Mouse (Mus musculus) left cerebral cortex, postnatal 36 days (tissue): ENCODE results near the gene Mum1. TPM values are rescaled to one million over a fixed set of nuclear protein-coding genes. Genes with fewer than 3 reads are reported as not detected.
A peak's percentile ranks its signal among the peaks of the same experiment; 100 is the strongest.
"Not testable (repeated sequence)": the region's sequence is repeated elsewhere in the genome, so short reads cannot be mapped to it uniquely, and the experiment has no call there.

Experiments
- DNase-seq, 2 experiments: peaks; one replicate each; pipeline ENCODE4 v3.0.0; 2021 to 2022; ENCODE audit warnings: low spot score in 2 of 2, mixed read lengths in 1 of 2
- intact Hi-C: fragments of 180-260 bp; cut with DNase I; formaldehyde crosslinking; loops from one replicate; pipeline ENCODE4 v1.15.1; 2025
- total RNA-seq, 2 experiments: library from RNA; stranded (reverse); gene quantifications; 2 replicates each; pipeline ENCODE4 v1.2.3; 2021

Gene Mum1
- total RNA-seq, 2 experiments from 2014 or later = 35.9 to 43.8 TPM

GRCm38 (mm10) chr10:80207201-80207600 is 19.0 kb upstream of the Mum1 start:
- intact Hi-C loops = no loop called here
- no peak for DNase-seq

GRCm38 (mm10) chr10:80207676-80208075 is 18.6 kb upstream of the Mum1 start:
- no peak for DNase-seq
- intact Hi-C loops = no loop called here

- intact Hi-C loops = no loop called here
- DNase-seq = no peak
Measured at GRCm38 (mm10) chr10:80208248-80208647, 18.0 kb upstream of the Mum1 start.

DNA sequence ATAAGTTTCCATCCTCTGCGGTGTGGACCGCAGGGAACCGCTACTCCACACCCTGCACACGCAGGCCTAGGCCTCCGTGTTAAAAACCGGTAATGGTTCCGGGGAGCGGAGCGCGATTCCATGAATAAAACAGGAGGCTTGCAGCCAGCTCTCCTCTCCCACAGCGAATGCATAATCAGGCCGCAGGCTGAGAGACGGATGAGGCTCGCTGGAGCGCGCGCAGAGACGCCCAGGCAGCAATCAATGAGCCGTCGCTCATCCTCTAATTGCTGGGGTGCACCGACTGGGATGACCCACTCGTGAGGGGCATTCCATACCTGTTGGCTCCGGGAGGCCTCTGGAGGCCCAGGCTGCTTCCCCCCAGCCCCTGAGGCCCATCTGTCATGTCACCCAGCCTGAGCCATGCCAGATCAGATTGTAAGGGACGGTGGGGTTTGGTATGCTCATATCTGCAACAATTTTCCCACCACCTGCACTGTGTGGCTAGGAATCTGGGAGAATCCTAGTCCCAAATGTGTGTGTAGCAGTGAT is 17.3 kb upstream of the Mum1 start:
- DNase-seq = peak; percentile 28 to 45
- intact Hi-C loops = no loop called here

- intact Hi-C loops, DNase-seq: not testable (repeated sequence)
Measured at GRCm38 (mm10) chr10:80211547-80212103, 14.6 kb upstream of the Mum1 start.

GRCm38 (mm10) chr10:80215048-80215772 is 11.0 kb upstream of the Mum1 start:
- intact Hi-C loops = no loop called here
- DNase-seq = no peak

DNA sequence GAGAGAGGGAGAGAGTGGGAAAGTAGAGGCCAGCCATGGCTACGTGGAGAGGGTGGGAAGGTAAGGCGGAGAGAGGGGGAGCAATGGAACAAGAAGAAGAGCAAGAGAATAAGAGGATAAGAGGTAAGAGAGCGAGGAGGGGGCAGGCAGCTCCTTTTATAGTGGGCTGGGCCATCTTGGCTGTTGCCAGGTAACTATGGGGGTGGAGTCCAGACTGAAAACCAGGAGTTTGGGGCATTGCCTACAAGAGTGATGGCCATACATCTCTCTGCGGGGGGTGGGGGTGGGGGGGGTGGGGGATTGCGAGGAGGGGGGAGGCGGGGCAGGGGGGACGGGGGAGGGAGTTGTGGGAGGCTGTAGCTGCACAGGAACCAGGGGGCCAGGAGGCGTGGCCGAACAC is 5.6 kb upstream of the Mum1 start:
- intact Hi-C loops = no loop called here
- no peak for DNase-seq

DNA sequence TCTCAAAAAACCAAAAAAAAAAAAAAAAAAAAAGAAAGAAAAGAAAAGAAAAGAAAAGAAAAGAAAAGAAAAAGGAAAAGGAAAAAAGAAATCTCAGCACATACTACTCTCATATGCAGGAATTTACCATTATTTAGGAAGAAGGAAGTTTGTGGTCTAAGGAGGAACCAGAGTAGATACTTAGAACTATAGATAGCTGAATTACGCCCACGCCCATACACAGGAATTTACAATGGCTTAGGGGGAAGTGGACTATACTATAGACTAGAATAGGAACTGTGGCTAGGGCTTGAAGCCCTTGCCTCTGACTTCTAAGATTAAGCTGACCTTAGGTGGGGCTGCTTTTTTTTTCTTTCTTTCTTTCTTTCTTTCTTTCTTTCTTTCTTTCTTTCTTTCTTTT is 3.1 kb upstream of the Mum1 start:
- DNase-seq, intact Hi-C loops: not testable (repeated sequence)

GRCm38 (mm10) chr10:80226071-80226415 is 191 bp upstream of the Mum1 start:
- DNase-seq = no peak
- intact Hi-C loops = no loop called here

GRCm38 (mm10) chr10:80227166-80227539 is 919 bp downstream of the Mum1 start:
- intact Hi-C loops = no loop called here
- DNase-seq = no peak

DNA sequence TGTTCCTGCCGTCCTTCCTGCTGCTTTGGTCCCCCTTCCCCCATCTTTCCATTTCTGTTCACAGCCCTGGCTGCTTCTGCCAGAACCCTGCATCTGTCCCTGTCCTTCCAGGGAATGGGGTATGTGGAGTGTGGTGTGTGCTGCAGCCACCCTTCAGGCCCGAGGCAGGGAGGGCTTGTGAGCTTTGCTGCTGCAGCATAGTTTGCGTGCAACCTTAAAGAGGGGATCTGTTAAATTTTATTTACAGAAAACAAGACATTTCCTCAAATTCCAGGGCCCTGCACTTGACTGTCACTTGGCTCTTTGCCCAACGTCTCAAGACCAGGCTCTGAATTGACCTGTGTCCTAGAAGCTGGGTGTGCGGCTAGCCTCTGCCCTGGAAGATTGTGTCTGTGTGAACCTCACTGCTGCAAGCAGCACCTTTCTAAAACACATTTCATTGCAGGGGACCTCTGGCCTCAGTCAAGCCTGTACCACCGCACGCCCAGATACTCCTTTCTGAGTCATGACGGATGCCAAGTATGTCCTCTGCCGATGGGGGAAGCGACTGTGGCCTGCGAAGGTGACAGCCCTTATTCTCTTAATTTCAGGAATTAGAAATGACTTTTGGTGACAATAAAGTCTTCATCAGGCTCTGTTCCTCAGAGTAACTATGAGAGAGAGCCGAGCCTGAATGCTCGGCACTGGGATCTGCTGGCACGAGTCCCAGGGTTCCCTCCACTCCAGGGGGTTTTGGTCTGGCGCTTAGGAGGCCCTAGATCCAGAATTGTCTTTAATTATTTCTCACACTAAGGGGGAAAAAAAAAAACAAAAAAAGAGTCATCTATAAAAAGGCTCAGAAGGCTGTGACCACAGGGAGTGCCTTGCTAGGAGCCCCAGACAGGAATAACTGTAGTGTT is 1.9 kb downstream of the Mum1 start:
- intact Hi-C loops = no loop called here
- DNase-seq = no peak

DNA sequence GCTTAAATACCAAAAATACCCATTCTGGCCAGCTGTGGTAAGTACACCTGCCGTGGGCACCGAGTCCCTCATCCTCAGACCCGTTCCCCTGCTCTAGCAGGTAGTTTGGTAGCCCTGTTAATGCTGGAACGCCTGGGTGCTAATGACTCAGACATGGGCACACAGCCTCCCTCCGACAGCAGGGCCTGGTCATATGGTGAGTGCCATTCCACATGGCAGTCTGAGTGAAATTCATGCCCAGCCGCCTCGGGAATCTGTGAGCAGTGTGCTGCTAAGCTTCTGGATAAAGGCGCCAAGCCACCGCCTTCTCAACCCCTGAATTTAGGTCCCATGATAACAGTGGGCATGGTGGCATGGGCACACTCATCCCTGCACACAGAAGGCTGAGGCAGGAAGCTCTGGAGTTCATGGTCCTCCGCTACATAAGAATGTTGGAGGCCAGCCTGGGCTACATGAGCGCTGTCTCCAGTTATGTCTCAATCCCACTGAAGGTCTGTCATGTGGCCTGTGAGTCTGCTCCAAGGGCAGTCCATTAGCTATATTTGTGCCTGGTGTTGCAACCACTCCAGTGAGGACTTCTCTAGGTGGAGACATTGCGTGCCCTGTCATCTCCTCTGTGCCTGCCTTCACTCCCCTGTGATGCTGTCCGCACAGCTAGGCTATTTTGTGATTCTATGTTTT is 10.1 kb downstream of the Mum1 start:
- DNase-seq = no peak
- intact Hi-C loops = no loop called here

DNA sequence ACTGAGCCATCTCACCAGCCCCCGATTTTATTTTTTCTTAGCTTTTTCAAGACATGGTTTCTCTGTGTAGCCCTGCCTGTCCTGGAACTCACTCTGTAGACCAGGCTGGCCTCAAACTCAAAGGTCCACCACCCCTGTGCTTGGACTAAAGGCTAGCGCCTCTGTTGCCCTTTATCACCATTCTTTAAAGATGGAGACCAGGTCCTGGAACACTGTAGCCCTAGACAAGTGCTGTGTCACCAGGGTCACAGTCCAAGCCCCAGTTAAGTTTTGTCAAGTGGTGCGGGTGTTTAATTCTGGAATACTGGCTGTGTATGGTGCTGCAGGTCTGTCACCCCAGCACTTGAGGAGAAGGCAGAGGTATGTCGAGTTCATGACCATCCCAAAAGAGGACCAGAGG is 10.8 kb downstream of the Mum1 start:
- intact Hi-C loops = no loop called here
- no peak for DNase-seq

- intact Hi-C loops = no loop called here
- DNase-seq = no peak
Measured at GRCm38 (mm10) chr10:80238306-80238705, 12.1 kb downstream of the Mum1 start.

- no peak for DNase-seq
- intact Hi-C loops = no loop called here
Measured at GRCm38 (mm10) chr10:80239791-80240190, 13.6 kb downstream of the Mum1 start.

- intact Hi-C loops = no loop called here
- DNase-seq = no peak
Measured at GRCm38 (mm10) chr10:80242088-80242487, 15.9 kb downstream of the Mum1 start.

DNA sequence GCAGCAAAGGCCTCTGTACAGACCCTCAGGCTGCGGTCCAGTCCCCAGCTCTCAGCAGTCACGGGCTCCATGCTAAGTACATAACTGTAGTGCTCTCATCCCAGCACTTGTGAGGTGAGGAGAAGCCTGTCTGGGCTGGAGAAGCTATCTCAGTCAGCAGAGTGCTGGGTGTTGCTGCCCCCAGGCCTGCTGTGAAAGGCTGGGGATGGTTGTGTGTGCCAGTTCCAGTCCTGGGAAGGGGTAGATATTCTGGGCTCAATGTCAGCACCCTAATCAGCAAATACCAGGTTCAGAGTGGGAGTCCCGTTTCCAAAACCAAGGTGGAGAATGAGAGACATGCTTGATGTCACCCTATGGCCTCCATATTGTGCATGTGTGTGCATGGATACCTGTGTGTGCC is 16.4 kb downstream of the Mum1 start:
- intact Hi-C loops = no loop called here
- DNase-seq = no peak

- intact Hi-C loops = loop anchor here (1.0 kb wide), 1 partner anchor 70 kb away; no protein-coding TSS in a partner anchor
- no peak for DNase-seq
Measured at GRCm38 (mm10) chr10:80244791-80245399, 18.7 kb downstream of the Mum1 start.

GRCm38 (mm10) chr10:80245600-80245999 is 19.4 kb downstream of the Mum1 start:
- peak; percentile 66 to 77 for DNase-seq
- intact Hi-C loops = loop anchor here (1.0 kb wide), 1 partner anchor 70 kb away; no protein-coding TSS in a partner anchor
